Mouse (Mus musculus): ENCODE results near the gene Hmgxb4.

Hmgxb4 gene

GRCm38 (mm10) chr8:74993081-74993474 is at the start of gene Hmgxb4:
Hmgxb4 (plus strand) TSS chr8:74993356.
- ChIA-PET CTCF (interaction anchor here in 2 of 4 experiments (0.7 to 1.8 kb wide), 3 partner anchors 12 to 32 kb away, joined by 5 to 6 read pairs (median 5); no protein-coding TSS in a partner anchor), POLR2A (interaction anchor here in 3 of 4 experiments (0.8 to 15.9 kb wide), 23 partner anchors 9 to 116 kb away, joined by 3 to 150 read pairs (median 7); partner anchors contain the start of genes Mcm5 (in 3 of the 3), Tom1 (in 2 of the 3) and Hmox1 (in 1 of the 3))

GRCm38 (mm10) chr8:74949445-74949844 is 43.7 kb upstream of the Hmgxb4 start:
- ChIA-PET CTCF (no interaction called here), POLR2A (no interaction called here)

GRCm38 (mm10) chr8:74963983-74964382 is 29.2 kb upstream of the Hmgxb4 start:
- CTCF ChIA-PET = no interaction called here
- POLR2A ChIA-PET = no interaction called here

- CTCF ChIA-PET = interaction anchor here in 2 of 4 experiments (0.7 to 1.7 kb wide), 2 partner anchors 10 to 56 kb away, joined by 3 to 6 read pairs; no protein-coding TSS in a partner anchor
- POLR2A ChIA-PET = interaction anchor here in 1 of 4 experiments (1.2 kb wide), 1 partner anchor 17 kb away, joined by 6 read pairs; no protein-coding TSS in a partner anchor
These were observed 22.9 kb upstream of the Hmgxb4 start for GRCm38 (mm10) chr8:74970286-74970685.

GRCm38 (mm10) chr8:74971636-74972035 is 21.5 kb upstream of the Hmgxb4 start:
- POLR2A ChIA-PET = interaction anchor here in 2 of 4 experiments (0.9 to 1.3 kb wide), 5 partner anchors 10 to 138 kb away, joined by 3 to 6 read pairs (median 3); no protein-coding TSS in a partner anchor
- CTCF ChIA-PET = interaction anchor here in 3 of 4 experiments (0.7 to 2.2 kb wide), 4 partner anchors 9 to 36 kb away, joined by 3 to 11 read pairs (median 4); no protein-coding TSS in a partner anchor

- POLR2A ChIA-PET = interaction anchor here in 2 of 4 experiments (0.6 to 1.3 kb wide), 3 partner anchors 47 to 1622 kb away, joined by 3 to 4 read pairs (median 3); no protein-coding TSS in a partner anchor
- CTCF ChIA-PET = interaction anchor here in 2 of 4 experiments (0.7 to 2.2 kb wide), 3 partner anchors 8 to 37 kb away, joined by 3 to 11 read pairs (median 3); no protein-coding TSS in a partner anchor
These were observed 20.8 kb upstream of the Hmgxb4 start for GRCm38 (mm10) chr8:74972322-74972883.

- ChIA-PET POLR2A (interaction anchor here in 1 of 4 experiments (0.8 kb wide), 1 partner anchor 867 kb away, joined by 3 read pairs; no protein-coding TSS in a partner anchor), CTCF (interaction anchor here in 2 of 4 experiments (0.7 to 2.2 kb wide), 4 partner anchors 8 to 1639 kb away, joined by 3 to 11 read pairs (median 3); no protein-coding TSS in a partner anchor)
These were observed 19.9 kb upstream of the Hmgxb4 start for GRCm38 (mm10) chr8:74973121-74973869.

GRCm38 (mm10) chr8:74973904-74974303 is 19.3 kb upstream of the Hmgxb4 start:
- CTCF ChIA-PET = no interaction called here
- POLR2A ChIA-PET = no interaction called here

- POLR2A ChIA-PET = no interaction called here
- CTCF ChIA-PET = interaction anchor here in 1 of 4 experiments (1.4 kb wide), 1 partner anchor 10 kb away, joined by 3 read pairs; no protein-coding TSS in a partner anchor
These were observed 15.7 kb upstream of the Hmgxb4 start for GRCm38 (mm10) chr8:74977427-74977826.

GRCm38 (mm10) chr8:74980060-74980710 is 13.0 kb upstream of the Hmgxb4 start:
- ChIA-PET CTCF (interaction anchor here (0.6 to 2.4 kb wide), 33 partner anchors 8 to 200 kb away, joined by 3 to 14 read pairs (median 4); partner anchors contain the start of genes Hmgxb4 (in 1 of the 4), Mcm5 (in 1 of the 4) and Tom1 (in 1 of the 4)), POLR2A (interaction anchor here in 3 of 4 experiments (0.6 to 2.9 kb wide), 15 partner anchors 9 to 496 kb away, joined by 3 to 8 read pairs (median 4); partner anchors contain the start of genes Hmgxb4 (in 2 of the 3), Hmox1 (in 1 of the 3) and Mcm5 (in 1 of the 3))

- POLR2A ChIA-PET = interaction anchor here in 3 of 4 experiments (0.6 to 2.9 kb wide), 17 partner anchors 9 to 497 kb away, joined by 3 to 8 read pairs (median 4); partner anchors contain the start of genes Hmgxb4 (in 2 of the 3), Hmox1 (in 1 of the 3) and Mcm5 (in 1 of the 3)
- CTCF ChIA-PET = interaction anchor here (0.5 to 2.4 kb wide), 46 partner anchors 8 to 1496 kb away, joined by 3 to 14 read pairs (median 4); partner anchors contain the start of genes Tom1 (in 2 of the 4), Hmgxb4 (in 1 of the 4), Hmox1 (in 1 of the 4) and Mcm5 (in 1 of the 4)
These were observed 12.5 kb upstream of the Hmgxb4 start for GRCm38 (mm10) chr8:74980711-74981062.

GRCm38 (mm10) chr8:74981809-74982208 is 11.3 kb upstream of the Hmgxb4 start:
- ChIA-PET POLR2A (interaction anchor here in 1 of 4 experiments (0.6 to 2.9 kb wide), 7 partner anchors 10 to 166 kb away, joined by 3 to 7 read pairs (median 3); partner anchors contain the start of genes Hmox1 and Mcm5), CTCF (interaction anchor here in 3 of 4 experiments (0.6 to 2.4 kb wide), 15 partner anchors 10 to 175 kb away, joined by 3 to 13 read pairs (median 4); partner anchors contain the start of gene Hmox1 (in 1 of the 3))

- ChIA-PET CTCF (interaction anchor here (0.6 to 1.6 kb wide), 9 partner anchors 9 to 283 kb away, joined by 3 to 11 read pairs (median 5); no protein-coding TSS in a partner anchor), POLR2A (interaction anchor here (0.7 to 1.7 kb wide), 21 partner anchors 9 to 130 kb away, joined by 3 to 16 read pairs (median 4); partner anchors contain the start of genes Tom1 (in 2 of the 4), Hmox1 (in 1 of the 4) and Mcm5 (in 1 of the 4))
These were observed 5.7 kb upstream of the Hmgxb4 start for GRCm38 (mm10) chr8:74987436-74987835.

- ChIA-PET POLR2A (interaction anchor here in 2 of 4 experiments (0.8 to 2.0 kb wide), 9 partner anchors 10 to 119 kb away, joined by 3 to 6 read pairs (median 4); partner anchors contain the start of genes Tom1 (in 2 of the 2) and Mcm5 (in 1 of the 2)), CTCF (interaction anchor here in 1 of 4 experiments (1.4 kb wide), 1 partner anchor 10 kb away, joined by 12 read pairs; no protein-coding TSS in a partner anchor)
These were observed 3.1 kb upstream of the Hmgxb4 start for GRCm38 (mm10) chr8:74990021-74990420.

GRCm38 (mm10) chr8:74993475-74994451 is 607 bp downstream of the Hmgxb4 start:
- ChIA-PET CTCF (interaction anchor here (0.5 to 1.8 kb wide), 7 partner anchors 13 to 133 kb away, joined by 3 to 6 read pairs (median 4); no protein-coding TSS in a partner anchor), POLR2A (interaction anchor here (0.5 to 15.9 kb wide), 36 partner anchors 8 to 888 kb away, joined by 3 to 150 read pairs (median 4); partner anchors contain the start of genes Mcm5 (in 3 of the 4), Tom1 (in 3 of the 4) and Hmox1 (in 1 of the 4))

- ChIA-PET CTCF (interaction anchor here in 1 of 4 experiments (1.2 kb wide), 1 partner anchor 13 kb away, joined by 4 read pairs; no protein-coding TSS in a partner anchor), POLR2A (interaction anchor here in 3 of 4 experiments (0.8 to 15.9 kb wide), 22 partner anchors 8 to 115 kb away, joined by 3 to 150 read pairs (median 4); partner anchors contain the start of genes Mcm5 (in 2 of the 3) and Tom1 (in 2 of the 3))
These were observed 1.4 kb downstream of the Hmgxb4 start for GRCm38 (mm10) chr8:74994540-74994939.

Data from embryonic stem cell, embryonic (primary cell).